Mouse (Mus musculus): ENCODE results near the gene Nfkb1.

GRCm38 (mm10) chr3:135636454-135636853, 54.9 kb downstream of the Nfkb1 start:
- TF ChIP-seq GATA1 (IDR thresholded peaks at IDR 0.05; ENCODE audit: low read length): no peak
- TF ChIP-seq TAL1 (IDR thresholded peaks at IDR 0.05; ENCODE audit: low read length): no peak
